Mouse (Mus musculus) right cerebral cortex, adult 18-20 months (tissue): ENCODE results near the gene Birc7.

Experiments
- DNase-seq: peaks from one replicate; pipeline ENCODE4 v3.0.0; 2022; ENCODE audit warnings: mixed read lengths

The Birc7 gene

DNA sequence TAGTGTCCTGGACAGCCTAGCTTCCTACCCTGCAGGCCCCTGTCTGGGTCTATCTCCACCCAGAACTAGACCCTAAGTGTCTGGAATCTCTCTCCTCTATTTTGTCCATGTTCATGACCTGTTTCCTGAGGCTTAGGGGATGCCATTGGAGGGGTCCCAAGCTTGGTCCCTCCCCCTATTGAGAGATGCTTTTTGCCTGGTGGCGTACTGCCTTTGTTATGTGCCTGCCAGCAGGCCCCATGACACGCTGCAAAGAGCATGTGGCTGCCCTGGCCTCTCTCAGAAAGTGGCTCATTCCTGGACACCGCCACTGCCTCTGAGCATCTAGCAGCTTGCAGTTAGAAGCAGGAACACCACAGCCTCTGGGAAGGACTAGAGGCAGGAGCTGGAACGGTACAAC lies at the start of gene Birc7:
Gene Birc7, plus strand, starts transcription at position 301 of the 400 bp plus-strand sequence.
- no peak for DNase-seq

- DNase-seq = peak; percentile 78
These were observed 49.3 kb upstream of the Birc7 start for GRCm38 (mm10) chr2:180879365-180880067.

- DNase-seq = no peak
These were observed 47.5 kb upstream of the Birc7 start for GRCm38 (mm10) chr2:180881281-180881680.

- no peak for DNase-seq
These were observed 43.6 kb upstream of the Birc7 start for GRCm38 (mm10) chr2:180885270-180885669.

DNA sequence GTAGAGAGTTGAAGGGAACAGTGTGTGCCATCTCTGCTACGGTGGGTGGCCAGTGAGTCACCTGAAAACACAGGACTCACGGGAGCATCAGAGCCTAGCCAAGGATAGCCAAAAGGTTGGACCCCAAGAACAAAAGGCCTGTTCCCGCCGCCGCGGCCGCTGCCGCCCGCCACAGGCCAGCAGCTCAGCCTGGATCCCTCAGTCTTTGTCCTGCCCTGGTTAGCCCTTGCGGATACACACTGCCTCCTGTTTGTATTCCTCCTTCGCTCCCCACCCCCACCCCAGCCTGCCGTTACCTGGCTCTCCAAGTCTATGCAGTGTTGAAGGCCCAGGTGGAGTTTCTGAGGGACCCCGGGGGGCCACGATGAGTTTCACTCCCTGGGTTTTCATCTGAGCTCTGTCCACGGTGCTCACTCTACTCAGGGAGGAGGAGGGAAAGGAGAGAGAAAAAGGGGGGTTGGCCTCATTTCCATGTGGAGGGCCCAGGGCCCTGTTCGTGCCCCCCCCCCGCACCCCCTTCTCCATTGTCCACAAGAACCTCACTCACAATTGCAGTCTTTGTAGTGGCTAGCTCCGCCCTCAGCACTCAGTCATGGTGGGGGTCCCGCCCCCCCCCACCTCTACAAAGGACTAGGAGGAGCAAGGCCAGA lies 39.4 kb upstream of the Birc7 start:
- no peak for DNase-seq

DNA sequence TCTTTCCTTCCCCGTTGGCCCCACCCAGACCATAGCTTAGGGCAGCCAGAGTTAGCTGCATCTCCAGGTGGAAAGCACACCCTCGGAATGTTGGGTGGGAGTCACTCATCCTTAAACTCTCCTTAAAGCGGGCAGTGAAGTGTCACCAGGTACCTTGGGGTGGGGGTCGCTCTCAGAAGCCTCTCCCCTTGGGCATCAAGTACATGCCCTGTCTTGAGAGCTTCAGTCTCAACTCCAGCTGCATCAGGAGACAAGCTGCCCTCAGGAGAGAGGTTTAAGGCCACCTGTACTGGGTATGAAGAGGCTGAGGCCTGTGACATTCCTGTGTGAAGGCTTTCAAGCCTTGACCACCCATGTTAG lies 38.9 kb upstream of the Birc7 start:
- no peak for DNase-seq

GRCm38 (mm10) chr2:180890422-180891074 lies 38.3 kb upstream of the Birc7 start:
- no peak for DNase-seq

DNA sequence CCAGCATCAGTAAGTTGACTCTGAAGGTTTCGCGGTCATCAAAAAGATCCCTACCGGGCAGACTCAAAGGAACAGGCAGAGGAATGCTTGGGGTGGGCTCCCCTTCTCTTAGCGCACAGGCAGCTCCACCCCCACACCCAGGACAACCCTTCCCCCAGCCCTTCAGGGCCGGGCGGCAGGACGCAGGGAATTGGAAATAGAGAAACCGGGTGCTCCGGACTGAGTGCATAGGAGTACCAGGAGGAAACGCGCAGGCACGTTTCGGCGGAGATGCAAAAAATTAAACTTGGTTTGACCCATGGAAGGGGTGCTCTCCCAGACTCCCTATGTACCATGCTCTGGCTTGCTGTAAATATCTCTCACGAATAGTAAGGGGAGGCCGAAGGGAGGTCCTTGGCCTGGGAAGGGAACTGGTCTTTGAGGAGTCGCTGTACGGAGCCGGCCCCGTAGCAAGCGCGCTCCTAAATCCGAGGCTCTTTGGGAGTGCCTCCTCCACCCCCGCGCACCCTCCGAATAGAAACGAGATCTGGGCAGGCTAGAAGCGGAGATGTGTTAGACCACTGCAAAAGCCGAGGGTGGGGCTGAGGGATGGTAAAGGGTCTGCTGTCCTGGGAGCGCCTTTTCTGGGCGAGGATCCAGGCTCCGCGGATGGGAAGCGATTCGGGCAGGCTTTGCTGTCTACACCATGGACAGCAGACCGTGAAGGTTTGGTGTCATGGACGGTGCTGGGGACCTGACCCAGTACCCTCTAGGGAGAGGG lies 37.6 kb upstream of the Birc7 start:
- peak; percentile 87 for DNase-seq

GRCm38 (mm10) chr2:180891835-180892323 lies 36.9 kb upstream of the Birc7 start:
- DNase-seq = no peak

- DNase-seq = peak; percentile 95
These were observed 35.8 kb upstream of the Birc7 start for GRCm38 (mm10) chr2:180892841-180893521.

GRCm38 (mm10) chr2:180893537-180894028 lies 35.2 kb upstream of the Birc7 start:
- DNase-seq = peak; percentile 71

DNA sequence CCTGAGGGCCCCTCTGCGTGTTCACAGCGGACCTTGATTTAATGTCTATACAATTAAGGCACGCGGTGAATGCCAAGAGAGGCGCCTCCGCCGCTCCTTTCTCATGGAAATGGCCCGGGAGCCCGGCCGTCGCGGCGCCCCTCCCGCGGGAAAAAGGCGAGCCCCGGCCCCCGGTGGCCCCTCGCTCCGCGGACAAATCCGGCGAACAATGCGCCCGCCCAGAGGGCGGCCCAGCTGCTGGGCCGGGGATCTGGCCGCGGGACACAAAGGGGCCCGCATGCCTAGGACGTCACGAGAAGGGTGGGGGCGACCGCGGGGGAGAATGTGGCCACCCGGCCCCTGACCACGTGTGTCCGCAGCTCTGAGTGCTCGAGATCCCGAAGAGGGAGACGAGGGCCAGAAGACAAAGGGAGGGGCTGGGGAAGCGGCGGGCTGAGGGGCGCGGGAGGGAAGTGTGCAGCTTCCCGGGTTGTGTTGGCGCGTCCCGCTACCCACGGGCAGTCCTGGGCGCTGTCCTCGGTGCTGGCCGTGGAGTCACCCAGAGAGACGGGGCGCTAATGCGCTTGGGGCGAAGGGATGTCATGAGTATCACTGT lies 34.7 kb upstream of the Birc7 start:
- peak; percentile 45 for DNase-seq

GRCm38 (mm10) chr2:180894734-180895133 lies 34.1 kb upstream of the Birc7 start:
- peak; percentile 94 for DNase-seq

- DNase-seq = no peak
These were observed 33.5 kb upstream of the Birc7 start for GRCm38 (mm10) chr2:180895321-180895720.

GRCm38 (mm10) chr2:180895837-180896525 lies 32.8 kb upstream of the Birc7 start:
- peak; percentile 39 for DNase-seq

DNA sequence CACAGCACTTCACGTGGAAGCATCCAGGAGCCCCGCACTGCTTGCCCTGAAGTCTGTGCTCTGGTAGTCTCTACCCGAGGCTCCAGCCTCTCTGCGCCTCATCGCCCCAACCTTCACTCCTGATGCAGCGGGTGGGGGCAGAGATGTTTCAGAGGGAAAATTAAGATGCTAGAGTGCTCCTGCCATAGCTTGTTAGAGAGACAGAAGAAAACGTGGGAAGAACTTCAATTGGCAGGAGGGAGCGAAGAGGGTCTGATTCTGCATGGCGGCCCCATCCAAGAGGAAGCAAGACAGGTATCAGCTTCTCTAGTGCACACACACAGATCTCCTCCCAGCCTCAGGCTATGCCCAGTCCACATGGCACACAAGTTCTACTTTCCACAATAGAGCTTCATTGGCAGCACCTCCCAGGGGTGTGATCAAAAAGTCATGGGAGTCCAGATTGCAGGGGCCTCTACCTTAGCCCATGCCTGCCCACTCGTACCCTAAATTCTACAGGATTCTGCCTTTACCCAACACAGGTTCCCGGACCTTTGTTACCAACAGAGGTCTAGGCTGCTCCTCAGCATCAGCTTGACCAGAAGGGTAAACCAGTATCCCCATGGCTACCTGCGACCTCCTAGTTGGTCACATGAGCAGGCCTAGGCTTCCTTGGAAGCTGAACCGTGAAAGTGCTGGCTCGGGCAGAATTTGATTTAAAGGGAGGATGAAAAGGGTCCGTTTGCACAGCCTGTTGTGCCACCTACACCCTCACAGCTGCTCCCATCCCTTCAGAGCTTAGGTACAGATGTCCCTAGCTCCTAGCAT lies 31.8 kb upstream of the Birc7 start:
- DNase-seq = peak; percentile 57

- DNase-seq = peak; percentile 18
These were observed 31.0 kb upstream of the Birc7 start for GRCm38 (mm10) chr2:180897857-180898256.

- peak; percentile 29 for DNase-seq
These were observed 26.7 kb upstream of the Birc7 start for GRCm38 (mm10) chr2:180902086-180902485.

DNA sequence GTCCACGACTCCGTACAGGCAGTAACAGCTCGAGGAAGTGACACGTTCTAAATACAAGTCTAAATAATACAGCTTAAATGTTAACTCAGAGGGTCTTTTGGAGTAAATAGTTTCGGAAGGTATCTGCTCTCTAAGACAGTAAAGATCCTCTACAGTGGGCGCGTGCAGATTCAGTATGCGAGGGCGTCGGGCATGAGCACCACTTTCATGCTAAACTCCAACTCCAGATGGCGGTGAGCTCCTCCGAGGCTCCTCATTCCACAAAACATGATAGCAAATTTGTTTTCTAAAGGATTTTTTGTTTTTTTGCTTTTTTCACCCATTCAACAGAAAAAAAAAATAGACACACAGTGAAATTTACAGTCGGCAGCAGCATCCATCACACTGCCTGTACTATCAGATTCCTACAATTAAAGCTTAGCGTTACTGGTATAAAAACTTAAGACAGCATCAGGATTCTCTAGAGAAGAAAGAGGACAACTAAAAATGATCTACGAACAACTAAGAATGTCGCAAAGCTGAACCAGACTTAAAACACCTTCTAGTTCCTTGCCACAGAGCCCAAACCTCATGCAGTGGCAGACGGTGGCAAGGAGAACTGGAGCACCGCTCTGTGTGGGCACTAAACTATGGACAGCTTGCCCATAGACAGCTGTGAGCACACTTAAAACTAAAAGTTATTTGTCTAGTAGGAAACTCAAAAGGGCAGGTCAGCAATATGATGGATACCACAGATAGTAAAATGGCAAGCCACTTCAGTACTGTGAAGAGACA lies 24.2 kb upstream of the Birc7 start:
- peak; percentile 54 for DNase-seq
